ENCODE assay signal across 29 mouse cellular contexts in the genomic region with DNA sequence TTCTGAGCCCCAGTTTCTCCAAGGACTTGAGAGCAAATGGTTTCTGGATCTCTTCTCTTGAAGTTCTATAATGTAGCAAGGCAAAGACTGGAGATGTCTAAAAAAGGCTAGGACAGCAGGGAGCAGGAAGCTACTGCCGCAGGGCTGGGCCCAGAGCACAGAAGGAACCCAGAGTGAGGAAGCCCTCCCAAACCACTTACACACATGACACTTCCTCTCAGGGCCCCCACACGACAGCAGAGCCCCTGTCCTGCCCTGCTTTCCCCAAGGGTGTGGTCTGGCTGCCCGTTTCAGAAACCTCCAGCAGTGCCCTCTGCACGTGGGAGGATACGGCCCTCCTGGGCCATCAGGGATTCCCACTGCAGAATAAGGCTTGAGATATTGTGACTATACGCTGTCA. TPM values are rescaled to one million over a fixed set of nuclear protein-coding genes. Genes with fewer than 3 reads are reported as not detected.
DNase-seq lines count a peak whose midpoint lies in the region; ATAC-seq lines count a peak whose summit lies in the region.
"Had no signal": no experiment of that assay in that cellular context is flagged by ENCODE, and none has a peak within 500 bp of the region (broad histone marks: within the 10 kb centered on the region; RNA-seq: fewer than 3 reads in every experiment).

No protein-coding gene starts in this region.

- no peak for ATAC-seq in midbrain, embryonic 11.5 days (ENCODE audit: low FRiP score)
- ATAC-seq: activated CD4-positive, CD25-positive, alpha-beta regulatory T cell, adult 4 months had no signal

- WGBS in midbrain, embryonic 11.5 days = 74% methylated on average over 6 of the region's 6 CpGs

- H3K9ac ChIP-seq in midbrain, embryonic 11.5 days (ENCODE audit: low read length) = no peak overlapping the region
- H3K9ac ChIP-seq: forebrain, embryonic 12.5 days; heart, embryonic 13.5 days; liver, embryonic 13.5 days; lung, embryonic 15.5 days had no signal

- H3K4me1 ChIP-seq in midbrain, embryonic 11.5 days (ENCODE audit: control insufficient read depth, insufficient read depth, low read length) = no peaks in the 10 kb centered on the region

- no peak overlapping the region for H3K4me3 ChIP-seq in midbrain, embryonic 11.5 days (ENCODE audit: low read depth, low read length)
- H3K4me3 ChIP-seq: forebrain, embryonic 12.5 days; heart, embryonic 13.5 days; left cerebral cortex, adult 2 months; liver, embryonic 13.5 days; lung, embryonic 15.5 days; midbrain, embryonic 10.5 days had no signal

- no peaks in the 10 kb centered on the region for H3K9me3 ChIP-seq in midbrain, embryonic 11.5 days (ENCODE audit: control insufficient read depth, low read length)
- H3K9me3 ChIP-seq: forebrain, embryonic 12.5 days; G1E; heart, embryonic 13.5 days; liver, embryonic 13.5 days; lung, embryonic 15.5 days; midbrain, embryonic 10.5 days had no signal

- peak; percentile 98 for DNase-seq in heart, adult 11 months
- no peak for DNase-seq in heart, adult 8-10 months (ENCODE audit: low spot score)
- DNase-seq in lung, postnatal 10 days = peak; percentile 61
- DNase-seq in lung, postnatal 14 days = no peak
- DNase-seq in lung, postnatal 36 days = peak; percentile 53
- peak; percentile 29 for DNase-seq in thymus, postnatal 4 days
- no peak for DNase-seq in midbrain, embryonic 11.5 days (ENCODE audit: low spot score, missing footprints)
- no peak for DNase-seq in right cerebral cortex, adult 18-20 months
- DNase-seq: adrenal gland, postnatal 14 days; cerebellum, adult 11-12 months; cerebellum, postnatal 25 days; gastrocnemius, postnatal 14 days; kidney, adult 8-10 months; kidney, postnatal 25 days; layer of hippocampus, adult 9-11 months; liver, embryonic 13.5 days; retina, postnatal 1 day had no signal

- H3K27me3 ChIP-seq in midbrain, embryonic 11.5 days (ENCODE audit: control insufficient read depth, insufficient read depth, low read length) = no peaks in the 10 kb centered on the region
- H3K27me3 ChIP-seq: forebrain, embryonic 12.5 days; lung, embryonic 15.5 days had no signal

- no peak overlapping the region for H3K27ac ChIP-seq in midbrain, embryonic 11.5 days (ENCODE audit: low read depth, low read length)
- H3K27ac ChIP-seq: forebrain, embryonic 12.5 days; heart, embryonic 13.5 days; left cerebral cortex, adult 2 months; liver, embryonic 13.5 days; lung, embryonic 15.5 days; midbrain, embryonic 10.5 days; stomach, postnatal 0 days had no signal

- no peaks in the 10 kb centered on the region for H3K36me3 ChIP-seq in midbrain, embryonic 11.5 days (ENCODE audit: control insufficient read depth, insufficient read depth, low read length)
- H3K36me3 ChIP-seq: forebrain, embryonic 12.5 days; G1E; heart, embryonic 13.5 days; liver, embryonic 13.5 days; lung, embryonic 15.5 days; midbrain, embryonic 10.5 days had no signal

- no peak overlapping the region for H3K4me2 ChIP-seq in midbrain, embryonic 11.5 days
- H3K4me2 ChIP-seq: forebrain, embryonic 12.5 days; heart, embryonic 13.5 days; liver, embryonic 13.5 days; lung, embryonic 15.5 days had no signal

RNA-seq across cellular contexts. Expression of gene Aqp1, which starts 4.9 kb away (rescaled TPM):
- 100 to 1,000 TPM; 336 to 404 (median 350) TPM for total RNA-seq in heart, adult 8-10 months (2022)
- polyA plus RNA-seq in midbrain, embryonic 11.5 days (2014; fragmentation: Nextera tagmentation; extraction: Ambion mirVana) = 0.38 and 0.48 TPM in 2 replicates
- polyA plus RNA-seq: G1E had no signal

RNA-seq across cellular contexts. Expression of gene Ghrhr, which starts 44.8 kb away (rescaled TPM):
- total RNA-seq in heart, adult 8-10 months (2022) = not detected
- not detected in 2 replicates for polyA plus RNA-seq in midbrain, embryonic 11.5 days (2014; fragmentation: Nextera tagmentation; extraction: Ambion mirVana)
- total RNA-seq: adrenal gland, postnatal 14 days; gastrocnemius, postnatal 14 days; left cerebral cortex, adult 2 months had no signal
- polyA plus RNA-seq: activated CD4-positive, CD25-positive, alpha-beta regulatory T cell, adult 4 months; forebrain, embryonic 12.5 days; G1E; heart, embryonic 13.5 days; hindbrain, embryonic 11.5 days; limb, embryonic 11.5 days; midbrain, embryonic 10.5 days; neural tube, embryonic 11.5 days; stomach, postnatal 0 days; urinary bladder, adult 2 months had no signal

Comparison
In these comparisons a context has a peak if more than half of its experiments do, and no peak if none do; other contexts are left out.
1. DNase-seq: peak in heart, adult 11 months (single experiment), lung, postnatal 10 days (single experiment), lung, postnatal 36 days (single experiment) and thymus, postnatal 4 days (single experiment); none in heart, adult 8-10 months (single experiment), lung, postnatal 14 days (single experiment), midbrain, embryonic 11.5 days (single experiment) and right cerebral cortex, adult 18-20 months (single experiment).